In genomic region chr9:33214523-33214922, GRCm38 (mm10) we compare ENCODE assay signal across 25 mouse cellular contexts.
DNase-seq lines count a peak whose midpoint lies in the region; ATAC-seq and TF ChIP-seq lines count a peak whose summit lies in the region.
"Had no signal": no experiment of that assay in that cellular context is flagged by ENCODE, and none has a peak within 500 bp of the region (broad histone marks: within the 10 kb centered on the region; RNA-seq: fewer than 3 reads in every experiment).

No protein-coding gene starts in this region.

- TF ChIP-seq CTCF in forebrain, postnatal 0 days (IDR thresholded peaks at IDR 0.05; ENCODE audit: low read depth), result no peak
- TF ChIP-seq CTCF in brain, embryonic 14.5 days (IDR thresholded peaks at IDR 0.05; ENCODE audit: borderline replicate concordance, extremely low read depth, insufficient read depth, insufficient read length), result no peak

- ATAC-seq in forebrain, postnatal 0 days, result no peak
- no peak for ATAC-seq in forebrain, embryonic 12.5 days (ENCODE audit: low FRiP score)
- ATAC-seq: hindbrain, postnatal 0 days; intestine, embryonic 15.5 days; liver, embryonic 12.5 days; liver, postnatal 0 days had no signal

- no peak overlapping the region for H3K9ac ChIP-seq in forebrain, postnatal 0 days
- H3K9ac ChIP-seq in forebrain, embryonic 12.5 days, result no peak overlapping the region
- H3K9ac ChIP-seq: hindbrain, embryonic 12.5 days; intestine, embryonic 15.5 days; liver, embryonic 12.5 days; liver, postnatal 0 days; midbrain, embryonic 12.5 days; neural tube, embryonic 13.5 days; stomach, embryonic 15.5 days had no signal

- peak; percentile 56 for DNase-seq in forebrain, postnatal 0 days
- peak; percentile 16 for DNase-seq in brain, adult 2 months (ENCODE audit: low read depth, low spot score)
- DNase-seq in brain, embryonic 14.5 days (ENCODE audit: low read depth), result peak; percentile 72
- peak; percentile 21 for DNase-seq in layer of hippocampus, adult 9-11 months
- DNase-seq in right cerebral cortex, postnatal 36 days (ENCODE audit: low spot score in 2 of 2), result no peak
- DNase-seq in retina, postnatal 1 day, result no peak
- DNase-seq: adrenal gland, postnatal 25 days; B cell, adult 2 months; cerebellum, adult 2 months; cerebellum, postnatal 14 days; heart, postnatal 36 days; kidney, postnatal 25 days; left cerebral cortex, postnatal 4 days; liver, postnatal 0 days; lung, postnatal 36 days; thymus, postnatal 14 days had no signal

- no peaks in the 10 kb centered on the region for H3K9me3 ChIP-seq in forebrain, postnatal 0 days (ENCODE audit: low read length)
- no peaks in the 10 kb centered on the region for H3K9me3 ChIP-seq in forebrain, embryonic 12.5 days
- H3K9me3 ChIP-seq: heart, embryonic 10.5 days; hindbrain, embryonic 12.5 days; intestine, embryonic 15.5 days; liver, embryonic 12.5 days; midbrain, embryonic 12.5 days; neural tube, embryonic 13.5 days; stomach, embryonic 15.5 days had no signal

- H3K4me2 ChIP-seq in forebrain, postnatal 0 days (ENCODE audit: low read depth), result no peak overlapping the region
- no peak overlapping the region for H3K4me2 ChIP-seq in forebrain, embryonic 12.5 days
- H3K4me2 ChIP-seq: hindbrain, embryonic 12.5 days; intestine, embryonic 15.5 days; liver, embryonic 12.5 days; midbrain, embryonic 12.5 days; neural tube, embryonic 13.5 days; stomach, embryonic 15.5 days had no signal

- H3K4me3 ChIP-seq in forebrain, postnatal 0 days (ENCODE audit: low read depth, low read length), result no peak overlapping the region
- H3K4me3 ChIP-seq in forebrain, embryonic 12.5 days (replicated peaks), result no peak overlapping the region
- H3K4me3 ChIP-seq: heart, embryonic 10.5 days; hindbrain, embryonic 12.5 days; intestine, embryonic 15.5 days; liver, embryonic 12.5 days; midbrain, embryonic 12.5 days; neural tube, embryonic 13.5 days; stomach, embryonic 15.5 days had no signal

- H3K27me3 ChIP-seq in forebrain, postnatal 0 days (ENCODE audit: insufficient read depth, low read length), result no peaks in the 10 kb centered on the region
- H3K27me3 ChIP-seq in forebrain, embryonic 12.5 days, result no peaks in the 10 kb centered on the region
- H3K27me3 ChIP-seq: hindbrain, embryonic 12.5 days; intestine, embryonic 15.5 days; liver, embryonic 12.5 days; midbrain, embryonic 12.5 days; neural tube, embryonic 13.5 days; stomach, embryonic 15.5 days had no signal

- no peaks in the 10 kb centered on the region for H3K36me3 ChIP-seq in forebrain, postnatal 0 days (ENCODE audit: insufficient read depth)
- H3K36me3 ChIP-seq in forebrain, embryonic 12.5 days (replicated peaks), result no peaks in the 10 kb centered on the region
- H3K36me3 ChIP-seq: heart, embryonic 10.5 days; hindbrain, embryonic 12.5 days; intestine, embryonic 15.5 days; liver, embryonic 12.5 days; midbrain, embryonic 12.5 days; neural tube, embryonic 13.5 days; stomach, embryonic 15.5 days had no signal

- H3K4me1 ChIP-seq in forebrain, postnatal 0 days (ENCODE audit: insufficient read depth), result no peaks in the 10 kb centered on the region
- no peaks in the 10 kb centered on the region for H3K4me1 ChIP-seq in forebrain, embryonic 12.5 days
- H3K4me1 ChIP-seq: heart, embryonic 10.5 days; hindbrain, embryonic 12.5 days; intestine, embryonic 15.5 days; liver, embryonic 12.5 days; midbrain, embryonic 12.5 days; neural tube, embryonic 13.5 days; stomach, embryonic 15.5 days had no signal

- WGBS in forebrain, postnatal 0 days, result 42% methylated on average over 1 of the region's 1 CpGs
- WGBS in forebrain, embryonic 12.5 days, result 63% methylated on average over 1 of the region's 1 CpGs

- no peak for TF ChIP-seq POLR2A in brain, embryonic 14.5 days (IDR thresholded peaks at IDR 0.05; ENCODE audit: borderline replicate concordance, extremely low read depth, insufficient read depth, insufficient read length, poor library complexity, severe bottlenecking)

- no peak overlapping the region for H3K27ac ChIP-seq in forebrain, postnatal 0 days (ENCODE audit: low read depth, low read length)
- H3K27ac ChIP-seq in forebrain, embryonic 12.5 days, result no peak overlapping the region
- H3K27ac ChIP-seq: heart, embryonic 10.5 days; hindbrain, embryonic 12.5 days; hindbrain, postnatal 0 days; intestine, embryonic 15.5 days; liver, embryonic 12.5 days; midbrain, embryonic 12.5 days; neural tube, embryonic 13.5 days; stomach, embryonic 15.5 days had no signal

Comparison
In these comparisons a context has a peak if more than half of its experiments do, and no peak if none do; other contexts are left out.
1. DNase-seq: peak in forebrain, postnatal 0 days (single experiment), brain, adult 2 months (single experiment), brain, embryonic 14.5 days (single experiment) and layer of hippocampus, adult 9-11 months (single experiment); none in right cerebral cortex, postnatal 36 days (0 of 2) and retina, postnatal 1 day (single experiment).